Mouse (Mus musculus): ENCODE measurements around the gene Prune2.

The Prune2 gene

GRCm38 (mm10) chr19:17194730-17195129 lies 238.8 kb downstream of the Prune2 start:
- DNase-seq (ENCODE audit: low read depth, low spot score), result no peak

- DNase-seq (ENCODE audit: low read depth, low spot score), result no peak
Observed at GRCm38 (mm10) chr19:17199059-17199458, 243.1 kb downstream of the Prune2 start.

DNA sequence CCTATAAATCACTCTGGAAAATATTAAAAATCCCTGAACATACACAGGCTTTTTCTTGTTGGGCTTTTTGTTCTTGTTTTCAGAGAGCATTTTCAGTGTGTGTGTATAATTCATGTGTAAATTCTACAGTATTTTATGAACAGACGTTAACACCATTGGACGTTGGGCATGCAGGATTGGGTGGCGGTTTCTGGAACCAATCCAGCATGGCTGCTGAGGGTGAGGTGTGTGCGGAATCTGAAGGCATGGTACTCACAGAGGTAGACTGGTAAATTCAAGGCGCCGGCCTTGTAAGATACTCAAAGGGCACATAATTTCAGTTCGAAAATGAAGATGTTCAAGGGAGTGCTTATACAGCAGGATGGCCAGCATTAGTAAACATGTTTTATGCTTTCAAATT lies 251.2 kb downstream of the Prune2 start:
- no peak for DNase-seq (ENCODE audit: low read depth, low spot score)

DNA sequence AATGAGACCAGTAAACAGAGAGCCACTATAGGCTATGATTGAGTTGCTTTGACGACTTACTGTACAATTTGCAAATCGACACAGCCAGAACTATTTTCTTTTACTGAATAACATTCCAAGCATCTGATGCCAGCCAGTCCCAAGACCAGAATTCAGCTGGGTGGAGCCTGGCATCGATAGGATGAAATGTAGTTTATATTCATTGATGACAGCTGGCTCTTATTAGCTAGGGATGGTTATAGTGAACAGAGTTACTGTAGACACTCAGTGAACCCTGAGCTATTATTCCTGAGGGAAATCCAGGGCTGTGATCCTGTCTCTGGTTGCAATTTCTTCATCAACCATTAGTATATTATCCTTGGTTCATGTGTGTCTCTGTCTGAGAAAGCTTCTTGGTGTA lies 254.6 kb downstream of the Prune2 start:
- no peak for DNase-seq (ENCODE audit: low read depth, low spot score)

- no peak for DNase-seq (ENCODE audit: low read depth, low spot score)
Observed at GRCm38 (mm10) chr19:17214896-17215520, 259.1 kb downstream of the Prune2 start.

- DNase-seq (ENCODE audit: low read depth, low spot score), result no peak
Observed at GRCm38 (mm10) chr19:17218195-17218594, 262.3 kb downstream of the Prune2 start.

- no peak for DNase-seq (ENCODE audit: low read depth, low spot score)
Observed at GRCm38 (mm10) chr19:17223801-17224200, 267.9 kb downstream of the Prune2 start.

- DNase-seq (ENCODE audit: low read depth, low spot score), result no peak
Observed at GRCm38 (mm10) chr19:17225570-17226083, 269.7 kb downstream of the Prune2 start.

GRCm38 (mm10) chr19:17226096-17226495 lies 270.2 kb downstream of the Prune2 start:
- no peak for DNase-seq (ENCODE audit: low read depth, low spot score)

- DNase-seq (ENCODE audit: low read depth, low spot score), result no peak
Observed at GRCm38 (mm10) chr19:17230013-17230412, 274.1 kb downstream of the Prune2 start.

DNA sequence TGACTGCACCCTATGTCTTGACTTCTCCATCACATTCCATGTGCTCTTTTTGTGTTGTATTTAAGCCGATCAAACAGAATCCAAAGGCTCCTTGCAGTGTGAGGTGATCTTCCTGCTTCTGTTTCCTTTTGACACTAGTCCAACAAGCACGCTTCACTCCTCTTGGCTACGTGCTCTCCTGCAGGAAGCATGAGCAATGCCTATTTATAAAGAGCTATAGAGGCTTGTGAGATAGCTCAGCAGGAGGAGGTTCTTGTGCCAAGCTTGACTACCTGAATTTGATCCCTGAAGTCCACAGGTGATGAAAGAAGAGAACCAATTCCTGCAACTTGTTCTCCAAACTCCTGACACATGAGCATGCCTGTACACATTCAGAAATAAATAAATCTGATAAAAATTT lies 282.6 kb downstream of the Prune2 start:
- DNase-seq (ENCODE audit: low read depth, low spot score), result no peak

DNA sequence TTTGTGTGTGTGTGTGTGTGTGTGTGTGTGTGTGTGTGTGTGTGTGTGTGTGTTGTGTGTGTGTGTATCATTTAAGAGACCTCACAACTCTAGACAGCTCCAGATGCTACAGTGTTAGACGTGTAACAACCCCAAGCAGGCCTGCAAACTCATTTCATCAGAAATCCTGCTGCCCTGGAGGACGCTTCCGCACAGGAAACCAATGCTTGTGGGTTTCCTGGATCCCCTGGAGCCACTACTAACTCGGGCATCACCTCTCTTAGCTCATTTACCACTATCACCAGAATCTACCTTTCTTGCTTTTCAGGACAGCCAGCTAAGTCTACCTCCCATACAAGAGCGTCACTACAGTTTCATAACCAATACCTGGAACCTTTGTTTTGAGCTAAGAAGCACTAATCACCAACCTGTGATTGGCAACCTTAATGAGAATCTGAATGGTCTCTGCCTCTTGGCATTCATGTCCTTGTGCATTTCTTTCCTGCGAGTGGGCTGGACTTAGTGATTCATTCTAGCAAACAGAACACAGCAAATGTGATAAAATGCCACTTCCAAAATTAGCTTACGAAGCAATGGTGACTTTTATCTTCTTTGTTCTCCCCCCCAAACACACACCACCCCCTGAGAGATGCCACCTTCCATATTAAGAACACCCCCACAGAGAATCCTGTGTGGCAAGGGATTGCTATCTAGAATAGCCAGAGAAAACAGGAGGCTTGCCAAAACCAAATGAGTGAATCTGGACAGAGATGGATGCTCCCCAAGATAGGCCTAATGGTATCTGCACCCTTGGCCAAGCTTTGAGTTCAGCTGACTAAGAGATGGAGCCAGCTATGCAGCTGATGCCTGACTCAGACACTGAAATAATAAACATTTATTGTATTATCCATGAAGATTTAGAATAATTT lies 284.5 kb downstream of the Prune2 start:
- DNase-seq (ENCODE audit: low read depth, low spot score), result no peak

GRCm38 (mm10) chr19:17241206-17241605 lies 285.3 kb downstream of the Prune2 start:
- DNase-seq (ENCODE audit: low read depth, low spot score), result no peak

DNA sequence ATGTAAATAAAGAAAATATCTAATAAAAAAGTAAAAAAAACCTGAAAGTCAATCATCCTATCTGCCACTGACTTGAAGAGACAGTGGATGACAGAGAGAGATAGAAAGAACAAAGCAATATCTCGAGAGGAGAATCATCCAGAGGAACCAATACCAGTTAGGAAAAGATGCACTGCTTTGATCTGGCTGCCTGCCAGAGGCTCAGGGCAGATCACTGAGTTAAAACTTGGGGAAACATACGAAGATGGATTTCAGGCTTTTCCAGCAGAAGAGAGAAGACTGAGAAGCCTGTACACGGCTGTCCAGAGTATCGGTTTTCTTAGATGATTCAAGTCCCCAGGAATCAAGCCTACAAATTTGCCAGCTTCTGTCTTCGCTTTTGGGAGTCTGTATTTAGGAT lies 287.0 kb downstream of the Prune2 start:
- no peak for DNase-seq (ENCODE audit: low read depth, low spot score)

- DNase-seq (ENCODE audit: low read depth, low spot score), result no peak
Observed at GRCm38 (mm10) chr19:17244544-17244943, 288.6 kb downstream of the Prune2 start.

DNA sequence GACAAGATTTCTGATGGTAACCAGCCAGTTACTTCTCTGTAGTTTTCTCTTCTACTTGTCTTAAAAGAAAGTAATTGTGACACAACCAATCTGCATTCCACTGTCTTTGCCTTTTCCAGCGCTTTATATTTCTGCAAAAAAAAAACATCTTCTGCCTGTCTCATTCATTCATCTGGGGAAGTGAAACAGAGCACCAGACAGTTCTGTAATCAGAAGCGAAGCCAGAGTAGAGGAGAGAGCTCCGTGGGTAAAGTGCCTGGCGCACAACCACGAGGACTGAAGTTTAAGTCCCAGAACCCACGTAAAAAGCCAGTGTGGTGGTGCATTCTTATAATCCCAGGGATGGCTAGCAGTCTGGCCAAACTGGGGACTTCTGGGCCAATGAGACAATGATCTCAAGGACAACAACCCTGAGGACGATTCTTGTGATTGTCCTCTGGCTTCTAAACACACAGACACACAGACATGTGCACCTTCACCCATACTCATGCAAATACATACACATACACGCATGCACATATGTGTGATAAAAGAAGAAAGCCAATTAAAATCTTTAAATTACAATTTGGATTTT lies 291.5 kb downstream of the Prune2 start:
- DNase-seq (ENCODE audit: low read depth, low spot score), result no peak

DNA sequence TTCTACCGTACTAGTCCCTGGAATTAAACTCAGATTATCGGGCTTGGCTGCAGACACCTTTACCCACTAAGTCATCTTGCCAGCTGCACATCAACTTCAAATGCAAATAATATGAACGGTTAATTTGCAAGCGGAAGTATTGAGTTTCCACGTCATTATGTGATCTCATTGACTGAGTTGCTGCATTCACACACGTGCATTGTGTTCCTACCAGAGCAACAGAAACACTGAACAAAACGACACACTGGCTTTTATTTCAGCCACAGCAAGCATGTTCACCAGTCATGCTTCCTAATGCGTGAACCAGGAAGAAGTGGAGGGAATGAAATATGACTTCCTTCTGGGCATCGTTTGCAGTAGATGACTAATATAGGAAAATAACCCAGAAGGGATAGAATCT lies 293.8 kb downstream of the Prune2 start:
- no peak for DNase-seq (ENCODE audit: low read depth, low spot score)

- DNase-seq (ENCODE audit: low read depth, low spot score), result no peak
Observed at GRCm38 (mm10) chr19:17250801-17251200, 294.9 kb downstream of the Prune2 start.

GRCm38 (mm10) chr19:17251453-17251852 lies 295.5 kb downstream of the Prune2 start:
- no peak for DNase-seq (ENCODE audit: low read depth, low spot score)

GRCm38 (mm10) chr19:17252845-17253244 lies 296.9 kb downstream of the Prune2 start:
- no peak for DNase-seq (ENCODE audit: low read depth, low spot score)

GRCm38 (mm10) chr19:17255511-17255910 lies 299.6 kb downstream of the Prune2 start:
- no peak for DNase-seq (ENCODE audit: low read depth, low spot score)

DNA sequence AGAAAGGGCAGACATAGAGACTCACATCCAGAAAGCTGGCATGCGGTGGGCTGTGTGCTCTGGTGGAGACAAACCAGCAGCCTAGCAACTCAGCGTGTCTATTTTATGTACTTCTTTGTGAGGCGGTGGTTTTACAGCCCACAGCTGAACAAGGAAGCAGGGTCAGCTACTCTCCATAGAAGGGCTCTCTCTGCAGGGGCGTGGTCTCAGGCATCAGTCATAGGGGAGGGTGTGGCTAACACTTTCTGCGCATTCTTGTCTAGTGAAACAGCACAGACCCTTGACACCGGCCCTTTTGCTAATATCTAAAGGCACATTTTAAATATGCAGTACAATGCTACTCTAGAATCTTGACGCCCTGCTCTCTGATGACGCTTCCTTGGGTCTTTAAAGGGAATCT lies 300.5 kb downstream of the Prune2 start:
- DNase-seq (ENCODE audit: low read depth, low spot score), result no peak
